Mouse (Mus musculus): ENCODE data around the gene Gid4.

- TF ChIP-seq GATA1 (IDR thresholded peaks at IDR 0.05; ENCODE audit: borderline replicate concordance, low read length) (no peak), FLI1 (IDR thresholded peaks at IDR 0.05; ENCODE audit: low read length) (no peak)
Measured at GRCm38 (mm10) chr11:60385946-60386345, 31.0 kb upstream of the Gid4 start.

Measured in megakaryocyte, embryonic 14.5 days (primary cell).